8 mouse cellular contexts compared by ENCODE assay signal in genomic region chr11:95041139-95041609, GRCm38 (mm10). TPM values are rescaled to one million over a fixed set of nuclear protein-coding genes. Genes with fewer than 3 reads are reported as not detected.
DNase-seq lines count a peak whose midpoint lies in the region; ATAC-seq and TF ChIP-seq lines count a peak whose summit lies in the region.

TSS of gene Pdk2 (minus strand) at chr11:95041354.

- H3K4me3 ChIP-seq in bone marrow, adult 2 months (replicated peaks; ENCODE audit: control insufficient read depth, low read depth, low read length), result peak within 1 kb of the TSS; percentile 73
- H3K4me3 ChIP-seq in embryonic facial prominence, embryonic 14.5 days (ENCODE audit: low read depth, low read length), result peak within 1 kb of the TSS; percentile 87
- H3K4me3 ChIP-seq in limb, embryonic 10.5 days, result peak within 1 kb of the TSS; percentile 72
- H3K4me3 ChIP-seq in midbrain, embryonic 12.5 days, result peak within 1 kb of the TSS; percentile 61

- peaks cover 28% of the 10 kb centered on the region for H3K36me3 ChIP-seq in embryonic facial prominence, embryonic 14.5 days (ENCODE audit: control insufficient read depth, insufficient read depth, low read length)
- peaks cover 4% of the 10 kb centered on the region; the same call in 1 of the 2 replicates for H3K36me3 ChIP-seq in limb, embryonic 10.5 days
- H3K36me3 ChIP-seq in midbrain, embryonic 12.5 days, result no peaks in the 10 kb centered on the region

- peak within 1 kb of the TSS; percentile 82 for H3K9ac ChIP-seq in embryonic facial prominence, embryonic 14.5 days (ENCODE audit: low read depth, low read length)
- peak within 1 kb of the TSS; percentile 76 for H3K9ac ChIP-seq in midbrain, embryonic 12.5 days (replicated peaks)

- DNase-seq in 3134 (ENCODE audit: extremely low read depth, insufficient read length, low spot score), result peak; percentile 96
- DNase-seq in embryonic facial prominence, embryonic 14.5 days (ENCODE audit: low spot score), result peak; percentile 99
- peak; percentile 96 to 99 for DNase-seq in heart, adult 18-20 months
- peak; percentile 95 for DNase-seq in kidney, adult 18-20 months
- DNase-seq in limb, embryonic 10.5 days (ENCODE audit: low spot score), result peak; percentile 93
- DNase-seq in skeletal muscle tissue, adult 2 months (ENCODE audit: low read depth, low spot score), result peak; percentile 98

- H3K9me3 ChIP-seq in embryonic facial prominence, embryonic 14.5 days (ENCODE audit: control insufficient read depth, low read length), result no peaks in the 10 kb centered on the region
- H3K9me3 ChIP-seq in limb, embryonic 10.5 days (replicated peaks), result no peaks in the 10 kb centered on the region
- H3K9me3 ChIP-seq in midbrain, embryonic 12.5 days, result no peaks in the 10 kb centered on the region

- H3K27me3 ChIP-seq in embryonic facial prominence, embryonic 14.5 days (replicated peaks; ENCODE audit: control insufficient read depth, insufficient read depth, low read length), result no peaks in the 10 kb centered on the region
- H3K27me3 ChIP-seq in limb, embryonic 10.5 days (ENCODE audit: low read depth, poor library complexity, severe bottlenecking), result peaks cover 44% of the 10 kb centered on the region
- H3K27me3 ChIP-seq in midbrain, embryonic 12.5 days, result peaks cover 21% of the 10 kb centered on the region

- TF ChIP-seq POLR2A in bone marrow, adult 2 months (IDR thresholded peaks at IDR 0.05; ENCODE audit: borderline replicate concordance, control insufficient read depth, low read depth, low read length), result peak; percentile 67; the same call in 1 of the 2 replicates

- H3K4me2 ChIP-seq in embryonic facial prominence, embryonic 14.5 days (ENCODE audit: low read depth, low read length), result peak within 1 kb of the TSS; percentile 75
- peak within 1 kb of the TSS; percentile 96 for H3K4me2 ChIP-seq in midbrain, embryonic 12.5 days (replicated peaks)

- under 1% methylated on average over 41 of the region's 41 CpGs for WGBS in bone marrow, adult 2 months
- WGBS in embryonic facial prominence, embryonic 14.5 days, result under 1% methylated on average over 27 of the region's 41 CpGs
- 0% methylated on average over 41 of the region's 41 CpGs for WGBS in limb, embryonic 10.5 days
- whole genome bisulfite sequencing in midbrain, embryonic 12.5 days, result under 1% methylated on average over 41 of the region's 41 CpGs

- TF ChIP-seq CTCF in bone marrow, adult 2 months (IDR thresholded peaks at IDR 0.05; ENCODE audit: control insufficient read depth, insufficient read depth, low read length), result no peak

- H3K4me1 ChIP-seq in bone marrow, adult 2 months (ENCODE audit: control insufficient read depth, insufficient read depth, low read length), result peaks cover 1% of the 10 kb centered on the region; the same call in 1 of the 2 replicates
- H3K4me1 ChIP-seq in embryonic facial prominence, embryonic 14.5 days (ENCODE audit: control insufficient read depth, insufficient read depth, low read length), result 0 out of 2 replicates have a peak, but pooled peaks cover 5% of the 10 kb centered on the region
- H3K4me1 ChIP-seq in limb, embryonic 10.5 days, result peaks cover 26% of the 10 kb centered on the region
- peaks cover 16% of the 10 kb centered on the region for H3K4me1 ChIP-seq in midbrain, embryonic 12.5 days

- peak within 1 kb of the TSS; percentile 31 for H3K27ac ChIP-seq in bone marrow, adult 2 months (ENCODE audit: control insufficient read depth, insufficient read depth, low read depth, low read length, poor library complexity)
- H3K27ac ChIP-seq in embryonic facial prominence, embryonic 14.5 days (replicated peaks; ENCODE audit: low read depth, low read length), result peak within 1 kb of the TSS; percentile 76
- H3K27ac ChIP-seq in limb, embryonic 10.5 days, result peak within 1 kb of the TSS; percentile 81
- 0 out of 2 replicates have a peak within 1 kb of the TSS, but pooled peaks have one; percentile 27 for H3K27ac ChIP-seq in midbrain, embryonic 12.5 days (replicated peaks)

- peak; percentile 98 for ATAC-seq in embryonic facial prominence, embryonic 14.5 days (ENCODE audit: low read depth)
- peak; percentile 97 for ATAC-seq in midbrain, embryonic 12.5 days (ENCODE audit: low FRiP score, low read depth)

RNA-seq across cellular contexts. Expression of gene Pdk2, which starts in this region (rescaled TPM):
- 3.2 and 8.1 TPM in 2 replicates for polyA plus RNA-seq in bone marrow, adult 2 months (2011; ENCODE audit: insufficient read depth, insufficient read length, low replicate concordance, missing spikeins)
- polyA plus RNA-seq in embryonic facial prominence, embryonic 14.5 days (2014; fragmentation: Nextera tagmentation; extraction: Ambion mirVana), result 37.8 and 41.6 TPM in 2 replicates
- total RNA-seq in heart, adult 18-20 months (2021), result 100 to 1,000 TPM; 421 to 452 TPM
- polyA plus RNA-seq in limb, embryonic 10.5 days (2016; fragmentation: Nextera tagmentation; extraction: Ambion mirVana), result 9.8 and 21.2 TPM in 2 replicates
- 19.1 and 22.7 TPM in 2 replicates for polyA plus RNA-seq in midbrain, embryonic 12.5 days (2016; fragmentation: Nextera tagmentation; extraction: Ambion mirVana)

Comparison
In these comparisons a context has a peak if more than half of its experiments do, and no peak if none do; other contexts are left out.
1. Peak in every context shown above with its lines: DNase-seq, ATAC-seq, H3K4me3 ChIP-seq and H3K27ac ChIP-seq.
2. H3K27ac ChIP-seq: peak in every context shown above with its lines; median percentile 81 in limb, embryonic 10.5 days; 76 in embryonic facial prominence, embryonic 14.5 days; 31 in bone marrow, adult 2 months; 27 in midbrain, embryonic 12.5 days.